Mouse (Mus musculus) heart, embryonic 11.5 days (tissue): ENCODE results near the gene Adprm. TPM values are rescaled to one million over a fixed set of nuclear protein-coding genes. Genes with fewer than 3 reads are reported as not detected.

ENCODE experiments used
- ATAC-seq: fragments of 200-750 bp; cut with Nextera tagmentation; replicated peaks from 2 replicates; pipeline ENCODE4 v1.8.0; 2017; ENCODE audit warnings: moderate library complexity; ENCODE audit not compliant: insufficient number of reproducible peaks, low FRiP score, low TSS enrichment
- H3K27ac ChIP-seq: fragments of 300-500 bp; sonication (generic); 2 replicates; pipeline ENCODE4 v1.5.1; 2014; ENCODE audit warnings: mild to moderate bottlenecking, low read depth, low read length
- H3K27me3 ChIP-seq: fragments of 300-500 bp; sonication (generic); 2 replicates; pipeline ENCODE4 v1.6.1; 2014; ENCODE audit warnings: mild to moderate bottlenecking, low read length, mixed read lengths; ENCODE audit not compliant: control insufficient read depth, insufficient read depth
- H3K36me3 ChIP-seq: fragments of 300-500 bp; sonication (generic); 2 replicates; pipeline ENCODE4 v1.6.1; 2014; ENCODE audit warnings: mild to moderate bottlenecking, low read length, moderate library complexity, mixed read lengths; ENCODE audit not compliant: control insufficient read depth, insufficient read depth
- H3K4me1 ChIP-seq: fragments of 300-500 bp; sonication (generic); 2 replicates; pipeline ENCODE4 v1.6.1; 2014; ENCODE audit warnings: low read length; ENCODE audit not compliant: control insufficient read depth, insufficient read depth
- H3K4me2 ChIP-seq: fragments of 300-500 bp; sonication (generic); 2 replicates; pipeline ENCODE4 v1.6.1; 2014; ENCODE audit warnings: mild to moderate bottlenecking, moderate library complexity
- H3K4me3 ChIP-seq: fragments of 300-500 bp; sonication (generic); 2 replicates; pipeline ENCODE4 v1.5.1; 2014; ENCODE audit warnings: low read depth, low read length
- H3K9ac ChIP-seq: fragments of 300-500 bp; sonication (generic); 2 replicates; pipeline ENCODE4 v1.6.1; 2014; ENCODE audit warnings: mild to moderate bottlenecking, low read depth, low read length, moderate library complexity
- H3K9me3 ChIP-seq: fragments of 300-500 bp; sonication (generic); replicated peaks from 2 replicates; pipeline ENCODE4 v1.6.1; 2016; ENCODE audit warnings: low read length; ENCODE audit not compliant: control insufficient read depth
- WGBS: fragments of 180-500 bp; shearing (Covaris S2); extraction: QIAGEN DNeasy Blood & Tissue Kit; methylation state at CpG from one replicate; pipeline ENCODE4 v1.1.7; 2014; ENCODE audit not compliant: insufficient replicate concordance; 5-methylcytosine and 5-hydroxymethylcytosine counted together
- polyA plus RNA-seq: library from polyadenylated mRNA; unstranded; fragments of >200 nt; fragmentation: Nextera tagmentation; extraction: Ambion mirVana; gene quantifications from 2 replicates; pipeline ENCODE4 v1.2.1, GENCODE M21; 2014

Gene Adprm
- polyA plus RNA-seq, 1 experiment from 2014 or later: 18.9 TPM

DNA sequence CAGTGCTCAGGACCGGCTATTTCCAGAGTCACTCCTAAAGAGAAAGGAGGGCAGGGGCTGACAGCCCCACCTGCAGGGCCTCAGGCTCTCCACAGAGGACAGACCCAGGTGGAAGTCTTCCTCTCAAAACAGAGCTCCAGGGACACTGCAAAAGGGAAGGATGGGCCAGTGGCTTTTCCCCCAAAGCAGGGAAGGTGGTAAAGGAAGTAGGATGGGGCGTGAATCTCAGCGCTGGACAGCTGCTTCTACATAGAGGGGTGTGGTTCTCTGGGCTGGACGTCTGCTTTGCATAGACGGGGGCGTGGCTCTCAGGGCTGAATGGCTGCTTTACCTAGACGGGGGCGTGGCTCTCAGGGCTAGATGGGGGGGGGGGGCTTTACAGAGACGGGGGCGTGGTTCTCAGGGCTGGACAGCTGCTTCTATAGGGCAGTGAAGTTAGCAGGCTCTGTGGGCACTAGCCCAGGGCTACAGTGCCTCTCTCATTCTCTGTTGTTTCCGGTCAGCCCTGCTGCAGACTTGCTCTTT lies 28.8 kb upstream of the Adprm start:
- no peaks in the 10 kb centered on the region for H3K9me3 ChIP-seq
- peak overlapping the region; percentile 34; the same call in 1 of the 2 replicates for H3K4me2 ChIP-seq
- WGBS: 9% methylated on average over 10 of the region's 11 CpGs

DNA sequence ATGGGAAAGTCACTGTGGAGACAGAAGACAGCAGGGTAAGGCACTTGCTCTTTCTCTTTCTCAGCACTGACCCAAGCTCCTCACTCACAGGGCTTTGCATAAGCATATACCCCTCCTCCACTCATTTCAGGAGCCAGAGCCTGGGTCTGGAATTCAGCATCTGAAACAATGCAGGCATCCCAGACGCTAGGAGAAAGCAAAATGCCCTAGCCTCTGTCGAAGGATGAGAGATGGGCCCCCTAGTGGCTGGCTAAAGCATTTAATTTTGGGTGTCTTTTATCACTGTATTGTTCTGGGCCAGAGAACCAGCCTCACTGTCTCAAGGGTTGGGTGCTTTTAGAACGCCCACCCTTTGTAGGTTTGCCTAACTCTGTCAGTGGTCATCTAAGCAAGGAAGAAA lies 27.8 kb upstream of the Adprm start:
- Histone ChIP-seq H3K9me3 (no peaks in the 10 kb centered on the region), H3K4me3 (no peak overlapping the region), H3K27me3 (peaks cover 22% of the 10 kb centered on the region), H3K9ac (no peak overlapping the region), H3K27ac (no peak overlapping the region), H3K4me1 (0 out of 2 replicates have a peak, but pooled peaks cover 2% of the 10 kb centered on the region), H3K4me2 (no peak overlapping the region), H3K36me3 (no peaks in the 10 kb centered on the region)
- ATAC-seq: no peak
- WGBS: 6% methylated on average over 3 of the region's 3 CpGs

More for the DNA sequence above, 28.8 kb upstream of the Adprm start:
- Histone ChIP-seq H3K36me3 (no peaks in the 10 kb centered on the region), H3K4me1 (0 out of 2 replicates have a peak, but pooled peaks cover 2% of the 10 kb centered on the region), H3K27ac (no peak overlapping the region), H3K4me3 (no peak overlapping the region), H3K27me3 (peaks cover 22% of the 10 kb centered on the region), H3K9ac (no peak overlapping the region)
- peak; percentile 81 for ATAC-seq

DNA sequence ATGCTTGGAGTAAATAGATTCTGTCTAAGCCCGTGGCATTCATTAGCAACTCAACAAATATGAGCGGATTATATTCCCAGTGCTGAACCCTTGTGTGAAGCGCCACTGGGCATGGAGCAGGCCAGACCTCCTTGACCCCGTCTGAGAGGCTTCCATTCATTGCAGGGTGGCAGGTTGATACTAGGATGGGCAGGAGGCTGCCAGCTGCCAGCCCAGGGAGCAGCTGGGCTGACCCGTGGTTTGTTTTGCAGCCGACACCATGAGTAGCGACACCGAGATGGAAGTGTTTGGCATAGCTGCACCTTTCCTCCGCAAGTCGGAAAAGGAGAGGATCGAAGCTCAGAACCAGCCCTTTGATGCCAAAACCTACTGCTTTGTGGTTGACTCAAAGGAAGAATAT lies 27.3 kb upstream of the Adprm start:
- H3K9ac ChIP-seq: no peak overlapping the region
- H3K27ac ChIP-seq: no peak overlapping the region
- H3K4me2 ChIP-seq: no peak overlapping the region
- peaks cover 19% of the 10 kb centered on the region for H3K27me3 ChIP-seq
- 70% methylated on average over 11 of the region's 11 CpGs for WGBS
- H3K4me1 ChIP-seq: 0 out of 2 replicates have a peak, but pooled peaks cover 2% of the 10 kb centered on the region
- no peak overlapping the region for H3K4me3 ChIP-seq
- no peaks in the 10 kb centered on the region for H3K36me3 ChIP-seq
- ATAC-seq: no peak
- no peaks in the 10 kb centered on the region for H3K9me3 ChIP-seq

DNA sequence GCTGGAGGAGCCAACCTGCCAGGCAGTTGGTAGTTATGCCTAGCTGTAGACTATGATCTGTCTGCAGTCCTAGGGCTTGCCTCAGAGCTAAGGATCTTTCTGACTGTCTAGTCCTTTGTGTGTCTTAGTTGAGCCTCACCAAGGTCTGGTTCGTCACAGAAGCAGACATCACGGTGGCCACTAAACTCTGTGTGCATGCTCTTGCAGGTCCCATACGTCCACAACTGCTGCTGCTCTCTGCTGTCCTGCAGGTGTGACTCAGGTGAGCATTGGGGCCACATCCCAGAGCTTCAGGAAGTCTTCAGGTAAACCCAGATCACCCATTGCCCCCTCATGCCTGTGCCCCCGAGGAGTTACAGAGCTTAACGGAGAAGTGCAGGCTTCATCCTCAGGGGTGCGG lies 26.5 kb upstream of the Adprm start:
- no peak overlapping the region for H3K4me3 ChIP-seq
- peaks cover 11% of the 10 kb centered on the region for H3K27me3 ChIP-seq
- no peak overlapping the region for H3K4me2 ChIP-seq
- no peaks in the 10 kb centered on the region for H3K9me3 ChIP-seq
- H3K27ac ChIP-seq: no peak overlapping the region
- no peak overlapping the region for H3K9ac ChIP-seq
- 0 out of 2 replicates have a peak, but pooled peaks cover 2% of the 10 kb centered on the region for H3K4me1 ChIP-seq
- ATAC-seq: no peak
- H3K36me3 ChIP-seq: no peaks in the 10 kb centered on the region
- 80% methylated on average over 6 of the region's 6 CpGs for WGBS

DNA sequence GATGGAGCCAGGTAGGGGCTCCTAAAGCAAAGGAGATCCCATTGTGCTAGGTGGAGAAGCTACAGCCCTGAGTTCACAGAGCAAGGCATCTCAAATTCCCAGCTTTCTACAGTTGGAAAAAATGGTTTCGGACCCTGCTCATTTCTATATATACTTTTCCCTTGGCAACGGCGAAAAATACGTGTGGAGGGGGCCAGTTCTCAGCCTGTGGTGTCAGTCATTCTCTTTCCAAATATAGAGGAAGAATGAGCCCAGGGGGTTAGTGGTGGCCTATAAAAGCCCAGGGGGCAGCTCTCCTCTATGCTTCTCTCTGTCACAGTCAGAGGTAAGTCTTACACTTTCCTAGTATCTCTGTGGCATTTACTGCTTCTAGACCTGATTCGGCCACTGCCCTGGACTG lies 25.6 kb upstream of the Adprm start, which contains the start of gene Myh3:
Myh3 (plus strand) TSS at position 301 of the 400 bp plus-strand sequence.
- Histone ChIP-seq H3K4me2 (no peak within 1 kb of the TSS), H3K36me3 (no peaks in the 10 kb centered on the region), H3K4me1 (0 out of 2 replicates have a peak, but pooled peaks cover 2% of the 10 kb centered on the region), H3K27me3 (peaks cover 2% of the 10 kb centered on the region; the same call in 1 of the 2 replicates), H3K9me3 (no peaks in the 10 kb centered on the region), H3K9ac (no peak within 1 kb of the TSS), H3K4me3 (no peak within 1 kb of the TSS), H3K27ac (no peak within 1 kb of the TSS)
- no peak for ATAC-seq
- 77% methylated on average over 5 of the region's 5 CpGs for WGBS

DNA sequence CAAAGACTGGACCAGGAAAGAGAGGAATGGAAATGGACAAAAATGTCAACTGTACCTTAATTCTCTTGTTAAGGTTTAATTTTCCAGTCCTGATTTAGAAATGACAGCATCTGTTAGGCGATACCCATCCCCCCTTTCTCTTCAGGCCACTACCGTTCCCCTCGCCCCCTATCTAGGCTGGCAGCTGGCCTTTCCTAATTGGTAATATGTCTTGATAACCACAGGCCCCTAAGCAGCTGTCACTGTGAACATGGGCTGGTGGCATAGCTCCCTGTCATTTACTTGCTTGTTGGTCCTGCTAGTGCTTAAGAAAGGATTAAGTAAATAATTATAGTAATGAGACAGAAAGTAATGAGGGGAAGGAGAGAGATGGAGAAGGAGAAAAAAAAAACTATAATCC lies 25.0 kb upstream of the Adprm start:
- no peaks in the 10 kb centered on the region for H3K36me3 ChIP-seq
- no peak for ATAC-seq
- 52% methylated on average over 3 of the region's 3 CpGs for WGBS
- H3K4me3 ChIP-seq: no peak overlapping the region
- no peaks in the 10 kb centered on the region for H3K9me3 ChIP-seq
- H3K4me2 ChIP-seq: no peak overlapping the region
- 0 out of 2 replicates have a peak, but pooled peaks cover 2% of the 10 kb centered on the region for H3K4me1 ChIP-seq
- no peaks in the 10 kb centered on the region for H3K27me3 ChIP-seq
- H3K27ac ChIP-seq: no peak overlapping the region
- no peak overlapping the region for H3K9ac ChIP-seq

DNA sequence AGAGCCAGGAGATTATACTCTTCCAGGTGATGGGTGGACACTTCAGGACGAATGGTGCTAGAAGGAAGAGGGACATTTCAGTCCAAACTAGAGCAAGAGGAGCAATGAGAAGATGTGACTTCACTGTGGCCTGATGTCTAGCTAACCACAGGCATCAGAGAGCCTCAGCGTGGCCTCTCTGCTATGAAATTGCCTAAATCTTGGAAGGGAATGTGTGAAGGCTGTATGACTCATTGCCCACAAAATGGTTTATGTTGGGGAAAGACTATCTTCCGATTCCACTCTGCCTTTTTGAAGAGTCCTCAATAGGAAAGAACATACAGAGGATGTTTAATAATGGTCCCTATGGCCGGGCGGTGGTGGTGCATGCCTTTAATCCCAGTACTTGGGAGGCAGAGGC lies 24.4 kb upstream of the Adprm start:
- 0 out of 2 replicates have a peak, but pooled peaks cover 2% of the 10 kb centered on the region for H3K4me1 ChIP-seq
- ATAC-seq: no peak
- no peak overlapping the region for H3K4me3 ChIP-seq
- H3K4me2 ChIP-seq: no peak overlapping the region
- H3K27ac ChIP-seq: no peak overlapping the region
- no peaks in the 10 kb centered on the region for H3K9me3 ChIP-seq
- H3K36me3 ChIP-seq: no peaks in the 10 kb centered on the region
- H3K9ac ChIP-seq: no peak overlapping the region
- 77% methylated on average over 5 of the region's 5 CpGs for whole genome bisulfite sequencing
- no peaks in the 10 kb centered on the region for H3K27me3 ChIP-seq

DNA sequence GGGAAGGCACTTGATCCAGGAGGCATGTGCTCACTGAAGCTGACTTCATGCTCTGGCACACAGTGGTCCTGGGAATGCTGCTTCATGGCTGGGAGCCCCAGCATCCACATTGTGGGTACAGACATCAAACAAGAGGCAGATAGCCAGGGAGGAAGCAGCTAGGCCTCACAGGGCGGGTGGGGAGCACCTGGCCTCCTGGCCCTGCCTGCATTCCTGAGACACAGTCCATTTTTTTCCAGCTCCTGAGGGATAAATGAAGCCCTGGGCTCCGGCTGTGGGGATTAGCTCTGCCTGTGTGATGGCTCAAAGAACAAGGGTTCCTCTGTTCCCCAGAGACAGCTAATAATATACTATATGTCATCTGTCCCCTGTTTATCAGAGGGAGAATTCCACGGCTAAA lies 22.6 kb upstream of the Adprm start:
- H3K36me3 ChIP-seq: no peaks in the 10 kb centered on the region
- no peak for ATAC-seq
- no peak overlapping the region for H3K4me2 ChIP-seq
- H3K4me1 ChIP-seq: no peaks in the 10 kb centered on the region
- no peaks in the 10 kb centered on the region for H3K27me3 ChIP-seq
- WGBS: 44% methylated on average over 3 of the region's 3 CpGs
- H3K27ac ChIP-seq: no peak overlapping the region
- H3K4me3 ChIP-seq: no peak overlapping the region
- no peaks in the 10 kb centered on the region for H3K9me3 ChIP-seq
- H3K9ac ChIP-seq: no peak overlapping the region

DNA sequence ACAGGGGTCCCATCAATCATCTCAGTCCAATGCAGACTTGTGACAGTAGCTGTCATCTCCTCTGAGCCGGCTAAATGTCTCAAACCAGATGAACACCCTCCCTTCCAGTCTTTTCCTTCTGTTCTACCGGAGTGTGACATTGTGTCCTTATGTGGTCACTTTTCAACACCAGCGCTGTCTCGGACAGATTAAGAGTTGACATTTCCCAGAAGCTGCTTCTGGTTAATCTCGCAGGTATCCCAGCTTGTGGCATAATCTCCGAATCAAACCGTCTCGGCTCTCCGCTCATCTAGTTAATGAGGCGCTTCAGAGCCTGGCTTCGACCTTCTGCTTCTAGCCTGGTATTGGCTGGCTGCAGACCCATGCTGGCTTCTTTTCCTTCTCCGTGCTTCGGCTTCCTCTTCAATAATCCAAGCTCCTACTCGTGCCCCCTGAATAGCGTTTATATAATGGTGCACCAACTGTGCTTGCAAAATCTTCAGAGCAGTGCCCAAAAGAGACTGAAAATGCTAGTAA lies 20.3 kb upstream of the Adprm start:
- 43% methylated on average over 15 of the region's 15 CpGs for WGBS

More for the DNA sequence above, 20.3 kb upstream of the Adprm start:
- Histone ChIP-seq H3K9ac (no peak overlapping the region), H3K36me3 (no peaks in the 10 kb centered on the region), H3K27ac (no peak overlapping the region), H3K27me3 (no peaks in the 10 kb centered on the region), H3K4me2 (no peak overlapping the region), H3K4me1 (no peaks in the 10 kb centered on the region), H3K4me3 (no peak overlapping the region), H3K9me3 (no peaks in the 10 kb centered on the region)
- ATAC-seq: no peak
